Mouse (Mus musculus) limb, embryonic 10.5 days (tissue): Measurements from ENCODE around the gene Grk3. TPM values are rescaled to one million over a fixed set of nuclear protein-coding genes. Genes with fewer than 3 reads are reported as not detected.

Experiments
- DNase-seq: peaks from one replicate; pipeline ENCODE4 v3.0.0-alpha.2; 2017; ENCODE audit warnings: low spot score
- H3K27ac ChIP-seq: fragments of 300-500 bp; sonication (generic); 2 replicates; pipeline ENCODE4 v1.5.1; 2016; ENCODE audit warnings: mild to moderate bottlenecking
- H3K27me3 ChIP-seq: fragments of 300-500 bp; sonication (generic); 2 replicates; pipeline ENCODE4 v1.6.1; 2016; ENCODE audit warnings: low read depth, mild to moderate bottlenecking; ENCODE audit not compliant: poor library complexity, severe bottlenecking
- H3K36me3 ChIP-seq: fragments of 300-500 bp; sonication (generic); 2 replicates; pipeline ENCODE4 v1.6.1; 2016; ENCODE audit warnings: mild to moderate bottlenecking, moderate library complexity
- H3K4me1 ChIP-seq: fragments of 300-500 bp; sonication (generic); 2 replicates; pipeline ENCODE4 v1.6.1; 2016
- H3K4me3 ChIP-seq: fragments of 300-500 bp; sonication (generic); 2 replicates; pipeline ENCODE4 v1.5.1; 2016; ENCODE audit warnings: mild to moderate bottlenecking, moderate library complexity
- H3K9me3 ChIP-seq: fragments of 300-500 bp; sonication (generic); replicated peaks from 2 replicates; pipeline ENCODE4 v1.6.1; 2016; ENCODE audit warnings: mild to moderate bottlenecking
- WGBS: fragments of 180-500 bp; shearing (Covaris S2); methylation state at CpG from one replicate; pipeline ENCODE4 v1.1.7; 2016; 5-methylcytosine and 5-hydroxymethylcytosine counted together
- polyA plus RNA-seq: library from polyadenylated mRNA; unstranded; fragments of >200 nt; fragmentation: Nextera tagmentation; extraction: Ambion mirVana; gene quantifications from 2 replicates; pipeline ENCODE4 v1.2.1, GENCODE M21; 2016

Gene Grk3
- polyA plus RNA-seq = 3.9 and 7.4 TPM in 2 replicates

GRCm38 (mm10) chr5:113015236-113016061 is at the start of gene Grk3:
Gene Grk3 (minus strand): TSS chr5:113015791.
- WGBS = 3% methylated on average over 48 of the region's 52 CpGs
- DNase-seq = peak; percentile 75
- Histone ChIP-seq H3K27ac (peak within 1 kb of the TSS; percentile 84), H3K9me3 (no peaks in the 10 kb centered on the region), H3K36me3 (no peaks in the 10 kb centered on the region), H3K4me1 (peaks cover 23% of the 10 kb centered on the region), H3K27me3 (peaks cover 47% of the 10 kb centered on the region), H3K4me3 (peak within 1 kb of the TSS; percentile 71)

GRCm38 (mm10) chr5:113054308-113054707 is 38.7 kb upstream of the Grk3 start:
- Histone ChIP-seq H3K27me3 (peaks cover 21% of the 10 kb centered on the region), H3K4me1 (peaks cover 5% of the 10 kb centered on the region; the same call in 1 of the 2 replicates), H3K4me3 (no peak overlapping the region), H3K36me3 (no peaks in the 10 kb centered on the region), H3K9me3 (no peaks in the 10 kb centered on the region), H3K27ac (no peak overlapping the region)
- 6% methylated on average over 16 of the region's 16 CpGs for WGBS
- DNase-seq = peak; percentile 90

GRCm38 (mm10) chr5:113050581-113051185 is 35.1 kb upstream of the Grk3 start:
- no peak for DNase-seq
- no peak overlapping the region for H3K27ac ChIP-seq
- H3K9me3 ChIP-seq = no peaks in the 10 kb centered on the region
- 71% methylated on average over 7 of the region's 7 CpGs for WGBS
- no peaks in the 10 kb centered on the region for H3K36me3 ChIP-seq
- H3K4me1 ChIP-seq = peaks cover 5% of the 10 kb centered on the region; the same call in 1 of the 2 replicates
- H3K27me3 ChIP-seq = peaks cover 21% of the 10 kb centered on the region; the same call in 1 of the 2 replicates
- H3K4me3 ChIP-seq = no peak overlapping the region

- Histone ChIP-seq H3K27ac (no peak overlapping the region), H3K4me1 (peaks cover 9% of the 10 kb centered on the region; the same call in 1 of the 2 replicates), H3K36me3 (no peaks in the 10 kb centered on the region), H3K27me3 (peaks cover 18% of the 10 kb centered on the region; the same call in 1 of the 2 replicates), H3K4me3 (no peak overlapping the region), H3K9me3 (no peaks in the 10 kb centered on the region)
- DNase-seq = no peak
Observed at GRCm38 (mm10) chr5:113049876-113050275, 34.3 kb upstream of the Grk3 start.

- H3K27me3 ChIP-seq = no peaks in the 10 kb centered on the region
- H3K27ac ChIP-seq = no peak overlapping the region
- DNase-seq = no peak
- no peaks in the 10 kb centered on the region for H3K36me3 ChIP-seq
- H3K4me1 ChIP-seq = peaks cover 30% of the 10 kb centered on the region
- H3K9me3 ChIP-seq = no peaks in the 10 kb centered on the region
- 92% methylated on average over 10 of the region's 10 CpGs for WGBS
- H3K4me3 ChIP-seq = no peak overlapping the region
Observed at GRCm38 (mm10) chr5:113045511-113046273, 30.1 kb upstream of the Grk3 start.

- no peak overlapping the region for H3K4me3 ChIP-seq
- H3K27ac ChIP-seq = 0 out of 2 replicates have a peak overlapping the region, but pooled peaks have one; percentile 27
- no peak for DNase-seq
Observed at GRCm38 (mm10) chr5:113043531-113043930, 27.9 kb upstream of the Grk3 start.

GRCm38 (mm10) chr5:113041567-113042071 is 26.0 kb upstream of the Grk3 start:
- Histone ChIP-seq H3K36me3 (no peaks in the 10 kb centered on the region), H3K4me1 (peaks cover 30% of the 10 kb centered on the region), H3K27ac (peak overlapping the region; percentile 73), H3K4me3 (no peak overlapping the region), H3K9me3 (no peaks in the 10 kb centered on the region), H3K27me3 (no peaks in the 10 kb centered on the region)
- WGBS = 3% methylated on average over 5 of the region's 5 CpGs
- DNase-seq = peak; percentile 49

More at GRCm38 (mm10) chr5:113043531-113043930, 27.9 kb upstream of the Grk3 start:
- no peaks in the 10 kb centered on the region for H3K36me3 ChIP-seq
- H3K9me3 ChIP-seq = no peaks in the 10 kb centered on the region
- H3K27me3 ChIP-seq = no peaks in the 10 kb centered on the region
- WGBS = 94% methylated on average over 8 of the region's 8 CpGs
- peaks cover 28% of the 10 kb centered on the region for H3K4me1 ChIP-seq

- Histone ChIP-seq H3K27ac (0 out of 2 replicates have a peak overlapping the region, but pooled peaks have one; percentile 73), H3K27me3 (no peaks in the 10 kb centered on the region), H3K4me3 (no peak overlapping the region), H3K9me3 (no peaks in the 10 kb centered on the region), H3K4me1 (peaks cover 37% of the 10 kb centered on the region), H3K36me3 (no peaks in the 10 kb centered on the region)
- no peak for DNase-seq
- 80% methylated on average over 6 of the region's 6 CpGs for WGBS
Observed at GRCm38 (mm10) chr5:113040776-113041175, 25.2 kb upstream of the Grk3 start.

- WGBS = 93% methylated on average over 6 of the region's 6 CpGs
- H3K36me3 ChIP-seq = no peaks in the 10 kb centered on the region
- peaks cover 47% of the 10 kb centered on the region for H3K4me1 ChIP-seq
- H3K27me3 ChIP-seq = no peaks in the 10 kb centered on the region
- no peak for DNase-seq
- no peaks in the 10 kb centered on the region for H3K9me3 ChIP-seq
- no peak overlapping the region for H3K27ac ChIP-seq
- no peak overlapping the region for H3K4me3 ChIP-seq
Observed at GRCm38 (mm10) chr5:113038601-113039000, 23.0 kb upstream of the Grk3 start.

- no peak for DNase-seq
- peaks cover 26% of the 10 kb centered on the region for H3K4me1 ChIP-seq
- H3K4me3 ChIP-seq = no peak overlapping the region
- no peaks in the 10 kb centered on the region for H3K36me3 ChIP-seq
- H3K27ac ChIP-seq = 0 out of 2 replicates have a peak overlapping the region, but pooled peaks have one; percentile 19
- H3K27me3 ChIP-seq = no peaks in the 10 kb centered on the region
- no peaks in the 10 kb centered on the region for H3K9me3 ChIP-seq
- 60% methylated on average over 10 of the region's 10 CpGs for WGBS
Observed at GRCm38 (mm10) chr5:113035094-113036047, 19.8 kb upstream of the Grk3 start.

- peaks cover 28% of the 10 kb centered on the region for H3K4me1 ChIP-seq
- no peak for DNase-seq
- no peak overlapping the region for H3K4me3 ChIP-seq
- no peak overlapping the region for H3K27ac ChIP-seq
- H3K9me3 ChIP-seq = no peaks in the 10 kb centered on the region
- WGBS = 86% methylated on average over 15 of the region's 15 CpGs
- H3K36me3 ChIP-seq = no peaks in the 10 kb centered on the region
- no peaks in the 10 kb centered on the region for H3K27me3 ChIP-seq
Observed at GRCm38 (mm10) chr5:113031201-113031754, 15.7 kb upstream of the Grk3 start.
